Comparison of ENCODE assay signal across 4 mouse cellular contexts in genomic region chr5:8747244-8747643, GRCm38 (mm10). TPM values are rescaled to one million over a fixed set of nuclear protein-coding genes. Genes with fewer than 3 reads are reported as not detected.
A peak's percentile ranks its signal among the peaks of the same experiment; 100 is the strongest.
DNase-seq lines count a peak whose midpoint lies in the region; ATAC-seq lines count a peak whose summit lies in the region.
"Not testable (repeated sequence)": the region's sequence is repeated elsewhere in the genome, so short reads cannot be mapped to it uniquely, and the experiment has no call there.
"Had no signal": no experiment of that assay in that cellular context is flagged by ENCODE, and none has a peak within 500 bp of the region (broad histone marks: within the 10 kb centered on the region; RNA-seq: fewer than 3 reads in every experiment).

No protein-coding gene starts in this region.

- 94% methylated on average over 13 of the region's 13 CpGs for WGBS in midbrain, embryonic 11.5 days

- ATAC-seq in midbrain, embryonic 11.5 days (ENCODE audit: low FRiP score) = not testable (repeated sequence)

- not testable (repeated sequence) for H3K4me2 ChIP-seq in midbrain, embryonic 11.5 days

- not testable (repeated sequence) for H3K9ac ChIP-seq in midbrain, embryonic 11.5 days (ENCODE audit: low read length)

- 0 out of 2 replicates have a peak overlapping the region, but pooled peaks have one; percentile 13 for H3K27ac ChIP-seq in brown adipose tissue, adult 24 weeks (replicated peaks; ENCODE audit: low read depth, low read length)
- H3K27ac ChIP-seq in midbrain, embryonic 11.5 days (ENCODE audit: low read depth, low read length) = not testable (repeated sequence)

- not testable (repeated sequence) for H3K4me3 ChIP-seq in brown adipose tissue, adult 24 weeks (ENCODE audit: insufficient read depth, low read depth, low read length); midbrain, embryonic 11.5 days (ENCODE audit: low read depth, low read length)

- DNase-seq in heart, adult 11 months = peak; percentile 79
- DNase-seq in midbrain, embryonic 11.5 days (ENCODE audit: low spot score, missing footprints) = peak; percentile 71

- not testable (repeated sequence) for H3K36me3 ChIP-seq in midbrain, embryonic 11.5 days (ENCODE audit: control insufficient read depth, insufficient read depth, low read length)

- H3K4me1 ChIP-seq in brown adipose tissue, adult 24 weeks (ENCODE audit: control insufficient read depth, insufficient read depth, insufficient read length, low read length); midbrain, embryonic 11.5 days (ENCODE audit: control insufficient read depth, insufficient read depth, low read length): not testable (repeated sequence)

- H3K9me3 ChIP-seq in midbrain, embryonic 11.5 days (ENCODE audit: control insufficient read depth, low read length) = not testable (repeated sequence)

- not testable (repeated sequence) for H3K27me3 ChIP-seq in midbrain, embryonic 11.5 days (ENCODE audit: control insufficient read depth, insufficient read depth, low read length)

RNA-seq across cellular contexts. Expression of gene Abcb1b, which starts 50.7 kb away (rescaled TPM):
- polyA plus RNA-seq in brown adipose tissue, adult 24 weeks (2012; ENCODE audit: insufficient read depth, insufficient read length, missing spikeins) = 7.9 and 9.2 TPM in 2 replicates
- polyA plus RNA-seq in midbrain, embryonic 11.5 days (2014; fragmentation: Nextera tagmentation; extraction: Ambion mirVana) = 0.92 and 1.0 TPM in 2 replicates
- polyA plus RNA-seq: G1E had no signal
